9 mouse cellular contexts compared by ENCODE assay signal in the genomic region with DNA sequence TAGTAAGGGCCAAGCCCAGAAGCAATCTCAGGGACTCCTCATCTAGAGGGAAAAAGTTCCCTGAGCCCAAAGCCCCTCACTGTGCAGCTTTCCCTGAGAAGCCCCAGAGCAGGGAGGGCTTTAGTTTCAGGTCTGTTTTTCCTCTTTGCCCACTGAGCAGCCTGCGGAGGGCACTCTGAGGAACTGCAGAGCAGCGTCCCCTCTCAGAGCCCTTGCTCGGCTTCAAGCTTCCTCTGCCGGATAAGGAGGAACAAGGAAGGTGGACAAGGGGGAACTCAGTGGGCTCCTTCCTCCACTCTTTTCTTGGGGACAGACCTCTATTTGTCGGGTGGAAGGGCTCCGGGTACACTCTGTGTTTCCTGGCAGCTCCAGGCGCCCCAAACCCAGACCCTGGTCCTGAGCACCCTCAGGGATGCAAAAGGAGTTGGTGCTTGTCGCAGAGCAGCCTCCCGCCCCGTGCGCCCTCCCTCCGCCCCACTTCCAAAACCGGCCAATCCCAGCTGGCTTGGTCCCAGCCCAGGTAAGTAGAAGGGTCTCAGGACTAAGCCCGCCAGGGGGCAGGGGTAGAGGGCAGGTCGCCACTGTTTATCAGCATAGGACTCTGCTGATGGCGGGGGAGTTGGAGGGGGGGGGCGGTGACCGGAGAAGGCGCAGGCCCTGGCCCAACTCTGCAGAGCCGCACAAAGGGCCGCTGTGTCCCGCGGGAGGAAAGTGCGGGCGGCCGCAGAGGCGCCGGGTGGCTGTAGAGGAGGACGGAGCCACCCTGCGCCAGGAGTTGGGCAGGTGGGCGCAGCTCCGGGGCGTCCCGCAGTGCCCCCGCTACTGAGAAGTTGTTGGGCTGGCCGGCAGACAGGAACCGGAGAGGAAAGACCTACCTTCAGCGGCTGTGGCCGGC. TPM values are rescaled to one million over a fixed set of nuclear protein-coding genes. Genes with fewer than 3 reads are reported as not detected.
DNase-seq lines count a peak whose midpoint lies in the region; ATAC-seq and TF ChIP-seq lines count a peak whose summit lies in the region.
"Had no signal": no experiment of that assay in that cellular context is flagged by ENCODE, and none has a peak within 500 bp of the region (broad histone marks: within the 10 kb centered on the region; RNA-seq: fewer than 3 reads in every experiment).

No protein-coding gene starts in this region.

- peaks cover 83% of the 10 kb centered on the region for H3K27me3 ChIP-seq in heart, embryonic 10.5 days (ENCODE audit: insufficient read depth, poor library complexity, severe bottlenecking)
- peaks cover 31% of the 10 kb centered on the region for H3K27me3 ChIP-seq in embryonic facial prominence, embryonic 13.5 days
- no peaks in the 10 kb centered on the region for H3K27me3 ChIP-seq in hindbrain, embryonic 15.5 days
- peaks cover 26% of the 10 kb centered on the region for H3K27me3 ChIP-seq in liver, postnatal 0 days (ENCODE audit: insufficient read depth, low read length)
- H3K27me3 ChIP-seq in stomach, embryonic 15.5 days (replicated peaks), result no peaks in the 10 kb centered on the region; the same call in 1 of the 2 replicates

- TF ChIP-seq EP300 in liver, postnatal 0 days (IDR thresholded peaks at IDR 0.05; ENCODE audit: low read depth), result no peak

- under 1% methylated on average over 38 of the region's 39 CpGs for WGBS in heart, embryonic 10.5 days
- under 1% methylated on average over 37 of the region's 39 CpGs for WGBS in embryonic facial prominence, embryonic 13.5 days
- 1% methylated on average over 37 of the region's 39 CpGs for whole genome bisulfite sequencing in hindbrain, embryonic 15.5 days
- WGBS in liver, postnatal 0 days (ENCODE audit: insufficient replicate concordance), result 10% methylated on average over 27 of the region's 39 CpGs
- 3% methylated on average over 33 of the region's 39 CpGs for WGBS in stomach, embryonic 15.5 days

- H3K4me1 ChIP-seq in heart, embryonic 10.5 days, result peaks cover 38% of the 10 kb centered on the region
- peaks cover 27% of the 10 kb centered on the region for H3K4me1 ChIP-seq in embryonic facial prominence, embryonic 13.5 days
- peaks cover 27% of the 10 kb centered on the region for H3K4me1 ChIP-seq in hindbrain, embryonic 15.5 days (replicated peaks)
- peaks cover 25% of the 10 kb centered on the region for H3K4me1 ChIP-seq in liver, postnatal 0 days (ENCODE audit: insufficient read depth)
- peaks cover 23% of the 10 kb centered on the region for H3K4me1 ChIP-seq in stomach, embryonic 15.5 days

- ATAC-seq in embryonic facial prominence, embryonic 13.5 days (ENCODE audit: insufficient number of reproducible peaks, insufficient read depth, low FRiP score, low TSS enrichment, low read depth), result peak; percentile 61
- peak; percentile 47 for ATAC-seq in hindbrain, embryonic 15.5 days (ENCODE audit: low FRiP score, low read depth)
- no peak for ATAC-seq in liver, postnatal 0 days
- no peak for ATAC-seq in stomach, embryonic 15.5 days (ENCODE audit: insufficient read depth, low FRiP score, low read depth)

- no peak for DNase-seq in heart, embryonic 10.5 days (ENCODE audit: low spot score)
- DNase-seq in heart, postnatal 36 days, result no peak
- peak; percentile 43 for DNase-seq in NIH3T3 (ENCODE audit: low read depth)
- peak; percentile 17 for DNase-seq in liver, postnatal 0 days
- DNase-seq in thymus, postnatal 10 days (ENCODE audit: low spot score in 2 of 2), result no peak

- peak overlapping the region; percentile 87 for H3K27ac ChIP-seq in heart, embryonic 10.5 days
- H3K27ac ChIP-seq in embryonic facial prominence, embryonic 13.5 days, result peak overlapping the region; percentile 84
- peak overlapping the region; percentile 80 for H3K27ac ChIP-seq in hindbrain, embryonic 15.5 days (replicated peaks)
- H3K27ac ChIP-seq in liver, postnatal 0 days (ENCODE audit: low read depth), result no peak overlapping the region
- peak overlapping the region; percentile 75 for H3K27ac ChIP-seq in stomach, embryonic 15.5 days

- peak overlapping the region; percentile 86 for H3K9ac ChIP-seq in embryonic facial prominence, embryonic 13.5 days
- peak overlapping the region; percentile 70 for H3K9ac ChIP-seq in hindbrain, embryonic 15.5 days
- 0 out of 2 replicates have a peak overlapping the region, but pooled peaks have one; percentile 16 for H3K9ac ChIP-seq in liver, postnatal 0 days (replicated peaks)
- H3K9ac ChIP-seq in stomach, embryonic 15.5 days, result peak overlapping the region; percentile 35; the same call in 1 of the 2 replicates

- H3K4me3 ChIP-seq in heart, embryonic 10.5 days, result peak overlapping the region; percentile 76
- peak overlapping the region; percentile 68 for H3K4me3 ChIP-seq in embryonic facial prominence, embryonic 13.5 days
- peak overlapping the region; percentile 58 for H3K4me3 ChIP-seq in hindbrain, embryonic 15.5 days
- peak overlapping the region; percentile 37 for H3K4me3 ChIP-seq in liver, postnatal 0 days (ENCODE audit: low read depth, low read length)
- H3K4me3 ChIP-seq in stomach, embryonic 15.5 days (replicated peaks), result peak overlapping the region; percentile 48

- H3K4me2 ChIP-seq in embryonic facial prominence, embryonic 13.5 days, result peak overlapping the region; percentile 99
- H3K4me2 ChIP-seq in hindbrain, embryonic 15.5 days, result peak overlapping the region; percentile 97
- peak overlapping the region; percentile 68 for H3K4me2 ChIP-seq in liver, postnatal 0 days (ENCODE audit: low read depth, low read length)
- peak overlapping the region; percentile 97 for H3K4me2 ChIP-seq in stomach, embryonic 15.5 days

- intact Hi-C loops in heart, postnatal 36 days (cut with DNase I), result no loop called here

- no peak for TF ChIP-seq CTCF in liver, postnatal 0 days (IDR thresholded peaks at IDR 0.05; ENCODE audit: low read depth)

- H3K9me3 ChIP-seq in heart, embryonic 10.5 days, result no peaks in the 10 kb centered on the region
- H3K9me3 ChIP-seq in embryonic facial prominence, embryonic 13.5 days, result no peaks in the 10 kb centered on the region
- H3K9me3 ChIP-seq in hindbrain, embryonic 15.5 days, result no peaks in the 10 kb centered on the region
- no peaks in the 10 kb centered on the region for H3K9me3 ChIP-seq in liver, postnatal 0 days (ENCODE audit: low read length)
- H3K9me3 ChIP-seq in stomach, embryonic 15.5 days, result no peaks in the 10 kb centered on the region
- H3K9me3 ChIP-seq: G1E had no signal

- no peaks in the 10 kb centered on the region for H3K36me3 ChIP-seq in heart, embryonic 10.5 days
- H3K36me3 ChIP-seq in embryonic facial prominence, embryonic 13.5 days, result peaks cover 8% of the 10 kb centered on the region
- no peaks in the 10 kb centered on the region for H3K36me3 ChIP-seq in hindbrain, embryonic 15.5 days
- H3K36me3 ChIP-seq in liver, postnatal 0 days (replicated peaks; ENCODE audit: insufficient read depth, low read length), result no peaks in the 10 kb centered on the region
- no peaks in the 10 kb centered on the region for H3K36me3 ChIP-seq in stomach, embryonic 15.5 days
- H3K36me3 ChIP-seq: G1E had no signal

RNA-seq across cellular contexts. Expression of a gene that starts 31.9 kb away (rescaled TPM):
- 5.1 and 5.4 TPM in 2 replicates for polyA plus RNA-seq in heart, embryonic 10.5 days (2016; fragmentation: Nextera tagmentation; extraction: Ambion mirVana)
- 10 to 100 TPM; 23.4 to 25.3 TPM for total RNA-seq in heart, postnatal 36 days (2021)
- 4.4 and 6.7 TPM in 2 replicates for polyA plus RNA-seq in embryonic facial prominence, embryonic 13.5 days (2015; fragmentation: Nextera tagmentation; extraction: Ambion mirVana)
- 18.0 and 21.3 TPM in 2 replicates for polyA plus RNA-seq in hindbrain, embryonic 15.5 days (2015; fragmentation: Nextera tagmentation; extraction: Ambion mirVana)
- 3.9 and 4.9 TPM in 2 replicates for polyA plus RNA-seq in liver, postnatal 0 days (2015; fragmentation: Nextera tagmentation; extraction: Ambion mirVana)
- 14.1 and 16.5 TPM in 2 replicates for polyA plus RNA-seq in stomach, embryonic 15.5 days (2015; fragmentation: Nextera tagmentation; extraction: Ambion mirVana)

Comparison
In these comparisons a context has a peak if more than half of its experiments do, and no peak if none do; other contexts are left out.
1. DNase-seq: peak in NIH3T3 (single experiment) and liver, postnatal 0 days (single experiment); none in heart, embryonic 10.5 days (single experiment), heart, postnatal 36 days (0 of 2) and thymus, postnatal 10 days (0 of 2).
2. ATAC-seq: peak in embryonic facial prominence, embryonic 13.5 days (single experiment) and hindbrain, embryonic 15.5 days (single experiment); none in liver, postnatal 0 days (single experiment) and stomach, embryonic 15.5 days (single experiment).
3. H3K9ac ChIP-seq: peak in every context shown above with its lines; median percentile 86 in embryonic facial prominence, embryonic 13.5 days; 70 in hindbrain, embryonic 15.5 days; 35 in stomach, embryonic 15.5 days; 16 in liver, postnatal 0 days.
4. Peak in every context shown above with its lines, with median percentiles within 50 percentile points of each other: H3K4me3 ChIP-seq and H3K4me2 ChIP-seq.